Mouse (Mus musculus) liver, embryonic 14.5 days (tissue): ENCODE data around the gene Slc43a2. TPM values are rescaled to one million over a fixed set of nuclear protein-coding genes. Genes with fewer than 3 reads are reported as not detected.

Source experiments
- ATAC-seq: fragments of 200-750 bp; cut with Nextera tagmentation; 2 replicates; pipeline ENCODE4 v1.8.0; 2017; ENCODE audit warnings: moderate number of reproducible peaks, mild to moderate bottlenecking, moderate library complexity; ENCODE audit not compliant: insufficient read depth
- DNase-seq, 3 experiments: peaks; one replicate each; pipeline ENCODE4 v3.0.0-alpha.2; 2012 to 2013; ENCODE audit warnings: low read depth in 3 of 3, low spot score in 3 of 3
- H3K27ac ChIP-seq: fragments of 300-500 bp; sonication (generic); 2 replicates; pipeline ENCODE4 v1.5.1; 2014; ENCODE audit warnings: moderate library complexity, mild to moderate bottlenecking, control low read depth, inconsistent platforms
- H3K27me3 ChIP-seq: fragments of 300-500 bp; sonication (generic); 2 replicates; pipeline ENCODE4 v1.6.1; 2014; ENCODE audit warnings: mild to moderate bottlenecking, low read length, moderate library complexity; ENCODE audit not compliant: control insufficient read depth, insufficient read depth
- H3K36me3 ChIP-seq: fragments of 300-500 bp; sonication (generic); replicated peaks from 2 replicates; pipeline ENCODE4 v1.6.1; 2014; ENCODE audit warnings: low read depth; ENCODE audit not compliant: control insufficient read depth, insufficient read depth
- H3K4me1 ChIP-seq, 2 experiments: fragments of 200-500 bp in 1 of 2; fragments of 300-500 bp in 1 of 2; sonication (generic) in 1 of 2; replicated peaks; 2 replicates each; pipeline ENCODE4 v1.6.1; 2012 to 2014; ENCODE audit warnings: antibody characterized with exemption in 1 of 2, inconsistent platforms in 1 of 2, low read length in 1 of 2; ENCODE audit not compliant: control insufficient read depth in 2 of 2, insufficient read depth in 2 of 2
- H3K4me2 ChIP-seq: fragments of 300-500 bp; sonication (generic); 2 replicates; pipeline ENCODE4 v1.6.1; 2014; ENCODE audit warnings: low read depth, mild to moderate bottlenecking, control low read depth, moderate library complexity
- H3K4me3 ChIP-seq, 2 experiments: fragments of 200-500 bp in 1 of 2; fragments of 300-500 bp in 1 of 2; sonication (generic) in 1 of 2; 2 replicates each; pipeline ENCODE4 v1.5.1; 2012 to 2014; ENCODE audit warnings: low read depth in 2 of 2, low read length in 2 of 2, mild to moderate bottlenecking in 2 of 2, control low read depth in 1 of 2, inconsistent platforms in 1 of 2, moderate library complexity in 1 of 2; ENCODE audit not compliant: insufficient read depth in 1 of 2
- H3K9ac ChIP-seq: fragments of 300-500 bp; sonication (generic); replicated peaks from 2 replicates; pipeline ENCODE4 v1.6.1; 2014; ENCODE audit warnings: mild to moderate bottlenecking, control low read depth, moderate library complexity
- H3K9me3 ChIP-seq: fragments of 300-500 bp; sonication (generic); 2 replicates; pipeline ENCODE4 v1.6.1; 2016; ENCODE audit warnings: low read length, mixed read lengths; ENCODE audit not compliant: control insufficient read depth
- CTCF ChIP-seq: IDR thresholded peaks from 2 replicates; pipeline ENCODE4 v1.5.1; 2016; ENCODE audit warnings: antibody characterized with exemption, low read depth, control low read depth
- EP300 ChIP-seq: IDR thresholded peaks from 2 replicates; pipeline ENCODE4 v1.6.1; 2016; ENCODE audit warnings: antibody characterized with exemption, low read depth
- WGBS: fragments of 180-500 bp; shearing (Covaris S2); extraction: QIAGEN DNeasy Blood & Tissue Kit; methylation state at CpG from one replicate; pipeline ENCODE4 v1.1.7; 2014; ENCODE audit not compliant: insufficient replicate concordance; 5-methylcytosine and 5-hydroxymethylcytosine counted together
- polyA plus RNA-seq, 2 experiments: library from polyadenylated mRNA; depleted of rRNA in 1 of 2; stranded (reverse) in 1 of 2; unstranded in 1 of 2; fragments of >200 nt; fragmentation: Nextera tagmentation in 1 of 2; extraction: Ambion mirVana in 1 of 2; gene quantifications; 2 replicates each; pipeline versions ENCODE4 v1.2.1 to v1.2.3; 2012 to 2014

The Slc43a2 gene
- polyA plus RNA-seq, 2 experiments = 2.4 to 2.7 TPM

- H3K9ac ChIP-seq = no peak overlapping the region
- H3K27me3 ChIP-seq = no peaks in the 10 kb centered on the region
- H3K9me3 ChIP-seq = no peaks in the 10 kb centered on the region
- no peaks in the 10 kb centered on the region for H3K36me3 ChIP-seq
- 72% methylated on average over 15 of the region's 15 CpGs for WGBS
- H3K4me2 ChIP-seq = no peak overlapping the region
- DNase-seq = no peak
- no peak for ATAC-seq
- no peaks in the 10 kb centered on the region for H3K4me1 ChIP-seq
- no peak overlapping the region for H3K4me3 ChIP-seq
- TF ChIP-seq EP300 = no peak
- TF ChIP-seq CTCF = no peak
- H3K27ac ChIP-seq = no peak overlapping the region
These were observed 11.5 kb upstream of the Slc43a2 start for GRCm38 (mm10) chr11:75519834-75520633.

- WGBS = 71% methylated on average over 4 of the region's 4 CpGs
- Histone ChIP-seq H3K4me3 (no peak overlapping the region), H3K27me3 (no peaks in the 10 kb centered on the region), H3K9ac (no peak overlapping the region), H3K36me3 (no peaks in the 10 kb centered on the region), H3K9me3 (no peaks in the 10 kb centered on the region), H3K4me1 (no peaks in the 10 kb centered on the region), H3K4me2 (no peak overlapping the region), H3K27ac (no peak overlapping the region)
- no peak for TF ChIP-seq EP300
- TF ChIP-seq CTCF = no peak
- DNase-seq (no peak), ATAC-seq (no peak)
These were observed 9.9 kb upstream of the Slc43a2 start for GRCm38 (mm10) chr11:75521609-75522008.

- Histone ChIP-seq H3K9ac (no peak overlapping the region), H3K4me3 (no peak overlapping the region), H3K4me2 (no peak overlapping the region), H3K4me1 (no peaks in the 10 kb centered on the region), H3K27ac (no peak overlapping the region), H3K27me3 (no peaks in the 10 kb centered on the region), H3K36me3 (no peaks in the 10 kb centered on the region), H3K9me3 (no peaks in the 10 kb centered on the region)
- no peak for TF ChIP-seq CTCF
- 70% methylated on average over 2 of the region's 2 CpGs for WGBS
- DNase-seq (no peak), ATAC-seq (no peak)
These were observed 8.7 kb upstream of the Slc43a2 start for GRCm38 (mm10) chr11:75522793-75523192.

- H3K27me3 ChIP-seq = no peaks in the 10 kb centered on the region
- DNase-seq = no peak
- no peak overlapping the region for H3K27ac ChIP-seq
- ATAC-seq = no peak
- no peak overlapping the region for H3K4me3 ChIP-seq
- no peaks in the 10 kb centered on the region for H3K9me3 ChIP-seq
- TF ChIP-seq EP300 (no peak), CTCF (no peak)
- H3K36me3 ChIP-seq = no peaks in the 10 kb centered on the region
- no peak overlapping the region for H3K9ac ChIP-seq
- WGBS = 76% methylated on average over 15 of the region's 15 CpGs
- H3K4me1 ChIP-seq = no peaks in the 10 kb centered on the region
- no peak overlapping the region for H3K4me2 ChIP-seq
These were observed 5.9 kb upstream of the Slc43a2 start for GRCm38 (mm10) chr11:75525531-75526125.

- Histone ChIP-seq H3K27ac (no peak overlapping the region), H3K9ac (no peak overlapping the region), H3K4me3 (no peak overlapping the region), H3K36me3 (no peaks in the 10 kb centered on the region), H3K4me2 (no peak overlapping the region), H3K9me3 (no peaks in the 10 kb centered on the region), H3K4me1 (no peaks in the 10 kb centered on the region), H3K27me3 (no peaks in the 10 kb centered on the region)
- DNase-seq (no peak), ATAC-seq (no peak)
- 71% methylated on average over 6 of the region's 6 CpGs for WGBS
- TF ChIP-seq CTCF (no peak), EP300 (no peak)
These were observed 4.6 kb upstream of the Slc43a2 start for GRCm38 (mm10) chr11:75526943-75527342.
